Mouse (Mus musculus): ENCODE data around the gene Chchd3.

Chchd3 gene

GRCm38 (mm10) chr6:32936365-32936764, 123.7 kb downstream of the Chchd3 start:
- DNase-seq (ENCODE audit: low read depth, low spot score), result no peak

GRCm38 (mm10) chr6:32935576-32935975, 124.5 kb downstream of the Chchd3 start:
- DNase-seq (ENCODE audit: low read depth, low spot score), result no peak

- DNase-seq (ENCODE audit: low read depth, low spot score), result no peak
These were observed 128.8 kb downstream of the Chchd3 start for GRCm38 (mm10) chr6:32931106-32931770.

GRCm38 (mm10) chr6:32922391-32922790, 137.7 kb downstream of the Chchd3 start:
- no peak for DNase-seq (ENCODE audit: low read depth, low spot score)

GRCm38 (mm10) chr6:32920091-32920490, 140.0 kb downstream of the Chchd3 start:
- no peak for DNase-seq (ENCODE audit: low read depth, low spot score)

GRCm38 (mm10) chr6:32910692-32911091, 149.4 kb downstream of the Chchd3 start:
- no peak for DNase-seq (ENCODE audit: low read depth, low spot score)

GRCm38 (mm10) chr6:32899061-32899460, 161.0 kb downstream of the Chchd3 start:
- no peak for DNase-seq (ENCODE audit: low read depth, low spot score)

GRCm38 (mm10) chr6:32894100-32894499, 166.0 kb downstream of the Chchd3 start:
- DNase-seq (ENCODE audit: low read depth, low spot score), result no peak

- DNase-seq (ENCODE audit: low read depth, low spot score), result no peak
These were observed 169.3 kb downstream of the Chchd3 start for GRCm38 (mm10) chr6:32890726-32891125.

GRCm38 (mm10) chr6:32888894-32889529, 171.0 kb downstream of the Chchd3 start:
- DNase-seq (ENCODE audit: low read depth, low spot score), result no peak

GRCm38 (mm10) chr6:32878586-32878985, 181.5 kb downstream of the Chchd3 start:
- DNase-seq (ENCODE audit: low read depth, low spot score), result no peak

GRCm38 (mm10) chr6:32874176-32874575, 185.9 kb downstream of the Chchd3 start:
- no peak for DNase-seq (ENCODE audit: low read depth, low spot score)

- no peak for DNase-seq (ENCODE audit: low read depth, low spot score)
These were observed 187.3 kb downstream of the Chchd3 start for GRCm38 (mm10) chr6:32872805-32873204.

GRCm38 (mm10) chr6:32850960-32851359, 209.1 kb downstream of the Chchd3 start:
- peak; percentile 8 for DNase-seq (ENCODE audit: low read depth, low spot score)

GRCm38 (mm10) chr6:32848974-32849373, 211.1 kb downstream of the Chchd3 start:
- DNase-seq (ENCODE audit: low read depth, low spot score), result no peak

- no peak for DNase-seq (ENCODE audit: low read depth, low spot score)
These were observed 214.6 kb downstream of the Chchd3 start for GRCm38 (mm10) chr6:32845463-32845862.

- DNase-seq (ENCODE audit: low read depth, low spot score), result no peak
These were observed 222.1 kb downstream of the Chchd3 start for GRCm38 (mm10) chr6:32837939-32838301.

- no peak for DNase-seq (ENCODE audit: low read depth, low spot score)
These were observed 222.7 kb downstream of the Chchd3 start for GRCm38 (mm10) chr6:32837165-32837938.

GRCm38 (mm10) chr6:32823856-32824620, 236.0 kb downstream of the Chchd3 start:
- no peak for DNase-seq (ENCODE audit: low read depth, low spot score)

- DNase-seq (ENCODE audit: low read depth, low spot score), result no peak
These were observed 241.1 kb downstream of the Chchd3 start for GRCm38 (mm10) chr6:32818961-32819360.

- DNase-seq (ENCODE audit: low read depth, low spot score), result no peak
These were observed 251.3 kb downstream of the Chchd3 start for GRCm38 (mm10) chr6:32808796-32809195.

GRCm38 (mm10) chr6:32807771-32808170, 252.3 kb downstream of the Chchd3 start:
- no peak for DNase-seq (ENCODE audit: low read depth, low spot score)
